In genomic region chr8:13740817-13741613, GRCm38 (mm10) we compare ENCODE assay signal across 13 mouse cellular contexts. TPM values are rescaled to one million over a fixed set of nuclear protein-coding genes. Genes with fewer than 3 reads are reported as not detected.
DNase-seq lines count a peak whose midpoint lies in the region; ATAC-seq lines count a peak whose summit lies in the region.
"Had no signal": no experiment of that assay in that cellular context is flagged by ENCODE, and none has a peak within 500 bp of the region (broad histone marks: within the 10 kb centered on the region; RNA-seq: fewer than 3 reads in every experiment).

No protein-coding gene starts in this region.

- no peak for DNase-seq in heart, postnatal 4 days
- DNase-seq in spleen, adult 12 weeks (ENCODE audit: low spot score), result peak; percentile 10
- no peak for DNase-seq in spleen, adult 18-20 months
- no peak for DNase-seq in urinary bladder, adult 2 months (ENCODE audit: low spot score)
- no peak for DNase-seq in gastrocnemius, postnatal 4 days (ENCODE audit: low spot score in 2 of 2)
- DNase-seq in adrenal gland, adult 2 months, result no peak
- DNase-seq: cerebellum, adult 11-12 months; gastrocnemius, postnatal 10 days; retina, postnatal 1 day had no signal

- no peak overlapping the region for H3K4me3 ChIP-seq in heart, embryonic 15.5 days
- H3K4me3 ChIP-seq in liver, embryonic 12.5 days, result peak overlapping the region; percentile 12; the same call in 1 of the 2 replicates
- H3K4me3 ChIP-seq: limb, embryonic 13.5 days had no signal

- H3K4me1 ChIP-seq in heart, embryonic 15.5 days (replicated peaks), result 0 out of 2 replicates have a peak, but pooled peaks cover 3% of the 10 kb centered on the region
- H3K4me1 ChIP-seq in liver, embryonic 12.5 days, result peaks cover 39% of the 10 kb centered on the region

- H3K27ac ChIP-seq in heart, embryonic 15.5 days, result peak overlapping the region; percentile 82
- peak overlapping the region; percentile 90 for H3K27ac ChIP-seq in liver, embryonic 12.5 days
- H3K27ac ChIP-seq: limb, embryonic 13.5 days had no signal

- no peaks in the 10 kb centered on the region for H3K27me3 ChIP-seq in heart, embryonic 15.5 days
- no peaks in the 10 kb centered on the region for H3K27me3 ChIP-seq in liver, embryonic 12.5 days (replicated peaks)
- H3K27me3 ChIP-seq: CH12.LX; limb, embryonic 13.5 days had no signal

- no peak overlapping the region for H3K9ac ChIP-seq in heart, embryonic 15.5 days
- H3K9ac ChIP-seq in liver, embryonic 12.5 days, result peak overlapping the region; percentile 49
- H3K9ac ChIP-seq: limb, embryonic 13.5 days had no signal

- 58% methylated on average over 7 of the region's 7 CpGs for WGBS in heart, embryonic 15.5 days
- WGBS in liver, embryonic 12.5 days (ENCODE audit: insufficient replicate concordance), result 31% methylated on average over 7 of the region's 7 CpGs

- no peaks in the 10 kb centered on the region for H3K9me3 ChIP-seq in heart, embryonic 15.5 days (replicated peaks)
- H3K9me3 ChIP-seq in liver, embryonic 12.5 days (replicated peaks), result no peaks in the 10 kb centered on the region
- H3K9me3 ChIP-seq: limb, embryonic 13.5 days had no signal

- H3K36me3 ChIP-seq in heart, embryonic 15.5 days, result no peaks in the 10 kb centered on the region
- H3K36me3 ChIP-seq in liver, embryonic 12.5 days, result no peaks in the 10 kb centered on the region
- H3K36me3 ChIP-seq: limb, embryonic 13.5 days had no signal

- H3K4me2 ChIP-seq in heart, embryonic 15.5 days, result no peak overlapping the region
- peak overlapping the region; percentile 63 for H3K4me2 ChIP-seq in liver, embryonic 12.5 days
- H3K4me2 ChIP-seq: limb, embryonic 13.5 days had no signal

- ATAC-seq in heart, embryonic 15.5 days (replicated peaks; ENCODE audit: insufficient number of reproducible peaks, insufficient read depth, low FRiP score, low read depth), result no peak
- peak; percentile 97 for ATAC-seq in liver, embryonic 12.5 days

RNA-seq across cellular contexts. Expression of gene Cdc16, which starts 16.5 kb away (rescaled TPM):
- polyA plus RNA-seq in heart, embryonic 15.5 days (2015; fragmentation: Nextera tagmentation; extraction: Ambion mirVana), result 93.4 and 111 TPM in 2 replicates
- total RNA-seq in heart, postnatal 4 days (2021), result 10 to 100 TPM; 51.9 to 52.1 TPM
- polyA plus RNA-seq in liver, embryonic 12.5 days (2016; fragmentation: Nextera tagmentation; extraction: Ambion mirVana), result 86.4 and 87.4 TPM in 2 replicates
- polyA plus RNA-seq in urinary bladder, adult 2 months (2012; rRNA removed), result 62.2 and 65.9 TPM in 2 replicates
- total RNA-seq in gastrocnemius, postnatal 4 days (2021), result 10 to 100 TPM; 63.6 to 70.9 TPM
- 10 to 100 TPM; 51.0 to 57.0 TPM for total RNA-seq in adrenal gland, adult 2 months (2021)
- polyA plus RNA-seq in adrenal gland, adult 2 months (2012; rRNA removed), result 27.5 and 28.8 TPM in 2 replicates

RNA-seq across cellular contexts. Expression of gene Cfap97d2, which starts 35.3 kb away (rescaled TPM):
- not detected in 2 replicates for polyA plus RNA-seq in heart, embryonic 15.5 days (2015; fragmentation: Nextera tagmentation; extraction: Ambion mirVana)
- total RNA-seq in heart, postnatal 4 days (2021), result not detected
- polyA plus RNA-seq in liver, embryonic 12.5 days (2016; fragmentation: Nextera tagmentation; extraction: Ambion mirVana), result not detected in 2 replicates
- polyA plus RNA-seq in urinary bladder, adult 2 months (2012; rRNA removed), result 0.11 and 0.27 TPM in 2 replicates
- total RNA-seq in gastrocnemius, postnatal 4 days (2021), result not detected
- total RNA-seq in adrenal gland, adult 2 months (2021), result not detected
- 0.13 and 0.45 TPM in 2 replicates for polyA plus RNA-seq in adrenal gland, adult 2 months (2012; rRNA removed)
- total RNA-seq: CH12.LX; gastrocnemius, postnatal 10 days had no signal
- polyA plus RNA-seq: limb, embryonic 13.5 days had no signal

RNA-seq across cellular contexts. Expression of gene Upf3a, which starts 44.4 kb away (rescaled TPM):
- polyA plus RNA-seq in heart, embryonic 15.5 days (2015; fragmentation: Nextera tagmentation; extraction: Ambion mirVana), result 23.9 and 27.4 TPM in 2 replicates
- 10 to 100 TPM; 15.4 to 16.4 TPM for total RNA-seq in heart, postnatal 4 days (2021)
- 20.3 and 21.3 TPM in 2 replicates for polyA plus RNA-seq in liver, embryonic 12.5 days (2016; fragmentation: Nextera tagmentation; extraction: Ambion mirVana)
- 21.3 and 24.7 TPM in 2 replicates for polyA plus RNA-seq in urinary bladder, adult 2 months (2012; rRNA removed)
- 10 to 100 TPM; 17.9 to 21.5 TPM for total RNA-seq in gastrocnemius, postnatal 4 days (2021)
- 10 to 100 TPM; 27.7 to 28.3 TPM for total RNA-seq in adrenal gland, adult 2 months (2021)
- 4.1 and 5.8 TPM in 2 replicates for polyA plus RNA-seq in adrenal gland, adult 2 months (2012; rRNA removed)
